Mouse (Mus musculus) limb, embryonic 14.5 days (tissue): Measurements from ENCODE around the gene Gm5901. TPM values are rescaled to one million over a fixed set of nuclear protein-coding genes. Genes with fewer than 3 reads are reported as not detected.
"Not testable (repeated sequence)": the region's sequence is repeated elsewhere in the genome, so short reads cannot be mapped to it uniquely, and the experiment has no call there.

ENCODE experiments used
- ATAC-seq: fragments of 200-750 bp; cut with Nextera tagmentation; 2 replicates; pipeline ENCODE4 v1.8.0; 2017; ENCODE audit warnings: low read depth, moderate number of reproducible peaks, moderate TSS enrichment; ENCODE audit not compliant: low FRiP score
- DNase-seq: peaks from one replicate; pipeline ENCODE4 v3.0.0-alpha.2; 2015; ENCODE audit warnings: low spot score
- H3K27ac ChIP-seq: fragments of 300-500 bp; sonication (generic); replicated peaks from 2 replicates; pipeline ENCODE4 v1.5.1; 2014; ENCODE audit warnings: low read depth, mild to moderate bottlenecking, low read length, moderate library complexity, mixed read lengths
- H3K27me3 ChIP-seq: fragments of 300-500 bp; sonication (generic); 2 replicates; pipeline ENCODE4 v1.6.1; 2014; ENCODE audit warnings: low read length, mixed read lengths; ENCODE audit not compliant: control insufficient read depth, insufficient read depth
- H3K36me3 ChIP-seq: fragments of 300-500 bp; sonication (generic); 2 replicates; pipeline ENCODE4 v1.6.1; 2014; ENCODE audit warnings: mild to moderate bottlenecking, low read length, moderate library complexity, mixed read lengths; ENCODE audit not compliant: control insufficient read depth, insufficient read depth
- H3K4me1 ChIP-seq: fragments of 300-500 bp; sonication (generic); 2 replicates; pipeline ENCODE4 v1.6.1; 2014; ENCODE audit warnings: antibody characterized with exemption, low read length, mixed read lengths; ENCODE audit not compliant: control insufficient read depth, insufficient read depth
- H3K4me2 ChIP-seq: fragments of 300-500 bp; sonication (generic); replicated peaks from 2 replicates; pipeline ENCODE4 v1.6.1; 2014; ENCODE audit warnings: low read depth, mild to moderate bottlenecking, low read length, moderate library complexity; ENCODE audit not compliant: severe bottlenecking
- H3K4me3 ChIP-seq: fragments of 300-500 bp; sonication (generic); replicated peaks from 2 replicates; pipeline ENCODE4 v1.5.1; 2014; ENCODE audit warnings: low read length
- H3K9ac ChIP-seq: fragments of 300-500 bp; sonication (generic); 2 replicates; pipeline ENCODE4 v1.6.1; 2014; ENCODE audit warnings: mild to moderate bottlenecking, low read depth, low read length, moderate library complexity; ENCODE audit not compliant: severe bottlenecking
- H3K9me3 ChIP-seq: fragments of 300-500 bp; sonication (generic); 2 replicates; pipeline ENCODE4 v1.6.1; 2016; ENCODE audit warnings: low read length; ENCODE audit not compliant: control insufficient read depth
- POLR2A ChIP-seq: fragments of 200-500 bp; IDR thresholded peaks from 2 replicates; pipeline ENCODE4 v1.8.0; 2012; ENCODE audit warnings: inconsistent platforms, mild to moderate bottlenecking, moderate library complexity, borderline replicate concordance; ENCODE audit not compliant: insufficient read depth, insufficient read length; ENCODE audit errors: extremely low read depth
- whole genome bisulfite sequencing: fragments of 180-500 bp; shearing (Covaris S2); extraction: QIAGEN DNeasy Blood & Tissue Kit; methylation state at CpG from one replicate; pipeline ENCODE4 v1.1.7; 2014; 5-methylcytosine and 5-hydroxymethylcytosine counted together
- polyA plus RNA-seq, 2 experiments: library from polyadenylated mRNA; depleted of rRNA in 1 of 2; stranded (reverse) in 1 of 2; unstranded in 1 of 2; fragments of >200 nt; fragmentation: Nextera tagmentation in 1 of 2; extraction: Ambion mirVana in 1 of 2; gene quantifications; 2 replicates each; pipeline versions ENCODE4 v1.2.1 to v1.2.3; 2012 to 2014

Gene Gm5901
- polyA plus RNA-seq (2012; rRNA removed), result not detected in 2 replicates
- not detected in 2 replicates for polyA plus RNA-seq (2014; fragmentation: Nextera tagmentation; extraction: Ambion mirVana)

DNA sequence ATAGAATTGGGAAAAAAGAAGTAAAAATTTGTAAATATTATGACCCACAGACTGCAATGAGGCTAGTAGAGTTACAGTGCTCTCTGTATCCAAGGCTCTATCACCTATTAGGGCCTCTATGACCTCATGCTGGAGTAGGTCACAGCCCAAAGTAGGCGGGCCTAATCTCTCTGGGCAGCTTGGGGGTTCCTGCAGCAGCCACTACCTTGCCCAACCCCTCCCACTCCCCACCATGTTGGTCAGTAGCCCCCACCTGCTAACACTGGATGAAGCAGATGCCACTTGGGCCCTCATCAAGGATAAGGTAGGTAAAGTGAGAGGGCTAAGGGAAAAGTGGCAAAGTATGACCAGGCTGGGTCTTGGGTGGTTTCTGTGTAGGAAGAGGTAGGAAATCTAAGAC, at the start of gene Gm5901:
TSS of gene Gm5901 (plus strand) at position 173 of the 400 bp plus-strand sequence.
- ATAC-seq, result no peak
- H3K27me3 ChIP-seq, result no peaks in the 10 kb centered on the region
- no peak within 1 kb of the TSS for H3K9ac ChIP-seq
- peaks cover 50% of the 10 kb centered on the region for H3K36me3 ChIP-seq
- DNase-seq, result no peak
- no peak within 1 kb of the TSS for H3K4me2 ChIP-seq
- H3K4me3 ChIP-seq, result no peak within 1 kb of the TSS
- H3K9me3 ChIP-seq, result no peaks in the 10 kb centered on the region
- 73% methylated on average over 1 of the region's 1 CpGs for WGBS
- H3K4me1 ChIP-seq, result no peaks in the 10 kb centered on the region
- H3K27ac ChIP-seq, result no peak within 1 kb of the TSS
- TF ChIP-seq POLR2A, result no peak

DNA sequence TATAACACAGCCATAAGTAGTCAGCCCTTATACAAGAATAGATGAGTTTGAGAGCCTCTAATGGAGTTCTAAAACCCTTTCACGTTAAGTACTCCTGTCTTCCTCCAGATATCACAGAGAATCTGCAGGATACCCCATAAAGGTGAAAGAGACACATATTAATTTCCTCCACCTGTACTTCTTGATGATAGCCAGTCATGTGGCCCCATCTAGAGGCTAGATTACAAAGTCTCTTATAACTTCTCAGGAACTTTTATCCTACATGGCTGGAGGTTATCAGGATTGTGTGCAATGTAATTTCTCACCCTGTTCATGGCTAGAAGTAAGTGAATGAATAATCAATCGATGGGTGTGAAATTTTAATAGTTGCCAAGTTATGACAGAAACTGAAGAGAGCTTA, 49.5 kb upstream of the Gm5901 start:
- no peaks in the 10 kb centered on the region for H3K9me3 ChIP-seq
- H3K4me2 ChIP-seq, result no peak overlapping the region
- no peak for TF ChIP-seq POLR2A
- no peaks in the 10 kb centered on the region for H3K36me3 ChIP-seq
- no peak overlapping the region for H3K4me3 ChIP-seq
- no peak overlapping the region for H3K27ac ChIP-seq
- ATAC-seq (no peak), DNase-seq (no peak)
- H3K9ac ChIP-seq, result no peak overlapping the region
- no peaks in the 10 kb centered on the region for H3K4me1 ChIP-seq
- no peaks in the 10 kb centered on the region for H3K27me3 ChIP-seq
- WGBS, result 68% methylated on average over 2 of the region's 2 CpGs

GRCm38 (mm10) chr7:105334004-105334403, 40.8 kb upstream of the Gm5901 start, which contains the start of gene Olfr690:
TSS of gene Olfr690 (minus strand) at chr7:105334104.
- Histone ChIP-seq H3K36me3 (no peaks in the 10 kb centered on the region), H3K4me3 (no peak within 1 kb of the TSS), H3K4me1 (no peaks in the 10 kb centered on the region), H3K9ac (no peak within 1 kb of the TSS), H3K27ac (no peak within 1 kb of the TSS), H3K27me3 (no peaks in the 10 kb centered on the region), H3K9me3 (no peaks in the 10 kb centered on the region), H3K4me2 (no peak within 1 kb of the TSS)
- 85% methylated on average over 1 of the region's 1 CpGs for WGBS
- ATAC-seq (no peak), DNase-seq (no peak)
- no peak for TF ChIP-seq POLR2A

DNA sequence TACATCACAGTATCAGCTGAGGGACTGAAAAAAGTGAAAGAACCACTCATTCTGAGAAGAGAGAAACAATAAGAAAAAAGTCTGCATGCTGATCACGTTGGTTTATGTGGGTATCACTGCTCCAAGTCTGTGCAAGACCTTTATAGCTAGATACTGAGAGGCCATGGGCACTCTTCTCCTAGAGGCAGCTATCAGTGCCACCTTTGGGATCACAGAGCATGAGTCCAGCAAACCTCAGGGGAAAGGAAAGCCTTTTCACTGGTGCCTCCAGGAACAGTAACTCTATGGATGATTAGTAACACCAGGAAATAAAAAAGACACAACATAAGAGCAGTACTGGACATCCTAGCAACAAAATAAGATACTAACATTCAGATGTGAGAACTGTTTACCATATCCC, 32.7 kb upstream of the Gm5901 start, which contains the start of gene Olfr691:
TSS of gene Olfr691 (minus strand) at position 101 of the 400 bp plus-strand sequence.
- Histone ChIP-seq H3K4me2 (no peak within 1 kb of the TSS), H3K27ac (no peak within 1 kb of the TSS), H3K9ac (no peak within 1 kb of the TSS), H3K36me3 (no peaks in the 10 kb centered on the region), H3K27me3 (no peaks in the 10 kb centered on the region), H3K9me3 (no peaks in the 10 kb centered on the region), H3K4me1 (no peaks in the 10 kb centered on the region), H3K4me3 (no peak within 1 kb of the TSS)
- 44% methylated on average over 1 of the region's 1 CpGs for WGBS
- no peak for ATAC-seq
- DNase-seq, result no peak
- no peak for TF ChIP-seq POLR2A

DNA sequence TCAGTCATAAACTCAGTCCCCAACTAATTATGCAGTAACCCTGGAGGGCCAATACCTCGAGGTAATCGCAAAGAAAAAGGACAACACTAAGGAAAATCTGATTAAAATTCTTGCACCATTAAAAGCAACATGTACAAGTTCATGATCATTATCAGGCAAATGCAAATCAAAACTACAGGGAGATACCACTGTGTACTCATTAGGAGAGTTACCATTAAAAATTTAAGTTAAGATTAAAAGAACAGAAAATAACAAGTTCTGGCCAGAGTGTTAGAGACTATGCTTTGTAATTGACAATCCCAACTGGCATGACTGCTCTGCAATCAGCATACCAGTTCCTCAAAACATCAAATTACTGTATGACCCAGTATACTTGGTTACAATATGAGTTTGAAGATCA, 32.1 kb upstream of the Gm5901 start:
- ATAC-seq (no peak), DNase-seq (no peak)
- Histone ChIP-seq H3K4me2 (no peak overlapping the region), H3K9me3 (no peaks in the 10 kb centered on the region), H3K4me3 (no peak overlapping the region), H3K27me3 (no peaks in the 10 kb centered on the region), H3K9ac (no peak overlapping the region), H3K27ac (no peak overlapping the region), H3K4me1 (no peaks in the 10 kb centered on the region), H3K36me3 (no peaks in the 10 kb centered on the region)
- TF ChIP-seq POLR2A, result no peak
- WGBS, result 68% methylated on average over 2 of the region's 2 CpGs

GRCm38 (mm10) chr7:105356064-105356463, 18.8 kb upstream of the Gm5901 start:
- not testable (repeated sequence) for H3K27me3 ChIP-seq, H3K4me3 ChIP-seq, H3K36me3 ChIP-seq, DNase-seq, H3K27ac ChIP-seq, H3K9me3 ChIP-seq, H3K9ac ChIP-seq, H3K4me2 ChIP-seq, ATAC-seq, H3K4me1 ChIP-seq
- no CpG with 5 or more reads among the region's 5 CpGs for WGBS

DNA sequence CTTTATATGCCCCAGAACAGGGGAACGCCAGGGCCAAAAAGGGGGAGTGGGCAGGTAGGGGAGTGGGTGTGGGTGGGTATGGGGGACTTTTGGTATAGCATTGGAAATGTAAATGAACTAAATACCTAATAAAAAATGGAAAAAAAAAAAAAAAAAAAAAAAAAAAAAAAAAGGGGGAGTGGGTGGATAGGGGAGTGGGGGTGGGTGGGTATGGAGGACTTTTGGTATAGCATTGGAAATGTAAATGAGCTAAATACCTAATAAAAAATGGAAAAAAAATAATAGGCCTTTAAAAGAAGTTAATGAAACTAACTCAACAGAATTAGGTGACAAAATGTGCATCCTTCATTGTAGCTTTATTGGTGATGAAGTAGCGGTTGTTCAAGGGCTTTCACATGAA, 18.4 kb upstream of the Gm5901 start:
- 87% methylated on average over 1 of the region's 2 CpGs for WGBS
- not testable (repeated sequence) for H3K27ac ChIP-seq, H3K4me1 ChIP-seq, ATAC-seq, H3K4me2 ChIP-seq, H3K36me3 ChIP-seq, H3K9me3 ChIP-seq, H3K9ac ChIP-seq, H3K27me3 ChIP-seq, DNase-seq, H3K4me3 ChIP-seq
